Mouse (Mus musculus) stomach, embryonic 14.5 days (tissue): ENCODE results near the gene Nr1i3. TPM values are rescaled to one million over a fixed set of nuclear protein-coding genes. Genes with fewer than 3 reads are reported as not detected.
A peak's percentile ranks its signal among the peaks of the same experiment; 100 is the strongest.

ENCODE experiments used
- ATAC-seq: fragments of 200-750 bp; cut with Nextera tagmentation; 2 replicates; pipeline ENCODE4 v1.8.0; 2017; ENCODE audit warnings: low read depth, moderate TSS enrichment; ENCODE audit not compliant: insufficient number of reproducible peaks, insufficient read depth, low FRiP score
- H3K27ac ChIP-seq: fragments of 300-500 bp; sonication (generic); 2 replicates; pipeline ENCODE4 v1.5.1; 2014; ENCODE audit warnings: mild to moderate bottlenecking, low read length, moderate library complexity, mixed read lengths
- H3K27me3 ChIP-seq: fragments of 300-500 bp; sonication (generic); 2 replicates; pipeline ENCODE4 v1.6.1; 2014; ENCODE audit warnings: low read length, control low read depth, mixed read lengths; ENCODE audit not compliant: control insufficient read depth, insufficient read depth
- H3K36me3 ChIP-seq: fragments of 300-500 bp; sonication (generic); 2 replicates; pipeline ENCODE4 v1.6.1; 2014; ENCODE audit warnings: mild to moderate bottlenecking, control low read depth, low read length, moderate library complexity, mixed read lengths; ENCODE audit not compliant: control insufficient read depth, insufficient read depth
- H3K4me1 ChIP-seq: fragments of 300-500 bp; sonication (generic); 2 replicates; pipeline ENCODE4 v1.6.1; 2014; ENCODE audit warnings: low read length, control low read depth, mixed read lengths; ENCODE audit not compliant: control insufficient read depth, insufficient read depth
- H3K4me2 ChIP-seq: fragments of 300-500 bp; sonication (generic); replicated peaks from 2 replicates; pipeline ENCODE4 v1.6.1; 2014; ENCODE audit warnings: low read depth, low read length, control low read depth
- H3K4me3 ChIP-seq: fragments of 300-500 bp; sonication (generic); 2 replicates; pipeline ENCODE4 v1.5.1; 2014; ENCODE audit warnings: low read depth, low read length, control low read depth
- H3K9ac ChIP-seq: fragments of 300-500 bp; sonication (generic); replicated peaks from 2 replicates; pipeline ENCODE4 v1.6.1; 2014; ENCODE audit warnings: low read depth, mild to moderate bottlenecking, control low read depth, low read length, moderate library complexity, mixed read lengths
- H3K9me3 ChIP-seq: fragments of 300-500 bp; sonication (generic); 2 replicates; pipeline ENCODE4 v1.6.1; 2016; ENCODE audit warnings: low read depth, low read length, control low read depth; ENCODE audit not compliant: control insufficient read depth
- whole genome bisulfite sequencing: fragments of 180-500 bp; shearing (Covaris S2); extraction: QIAGEN DNeasy Blood & Tissue Kit; methylation state at CpG from one replicate; pipeline ENCODE4 v1.1.7; 2014; 5-methylcytosine and 5-hydroxymethylcytosine counted together
- polyA plus RNA-seq: library from polyadenylated mRNA; unstranded; fragments of >200 nt; fragmentation: Nextera tagmentation; extraction: Ambion mirVana; gene quantifications from 2 replicates; pipeline ENCODE4 v1.2.1, GENCODE M21; 2014

Gene Nr1i3
- polyA plus RNA-seq, 1 experiment from 2014 or later: 0.30 TPM

DNA sequence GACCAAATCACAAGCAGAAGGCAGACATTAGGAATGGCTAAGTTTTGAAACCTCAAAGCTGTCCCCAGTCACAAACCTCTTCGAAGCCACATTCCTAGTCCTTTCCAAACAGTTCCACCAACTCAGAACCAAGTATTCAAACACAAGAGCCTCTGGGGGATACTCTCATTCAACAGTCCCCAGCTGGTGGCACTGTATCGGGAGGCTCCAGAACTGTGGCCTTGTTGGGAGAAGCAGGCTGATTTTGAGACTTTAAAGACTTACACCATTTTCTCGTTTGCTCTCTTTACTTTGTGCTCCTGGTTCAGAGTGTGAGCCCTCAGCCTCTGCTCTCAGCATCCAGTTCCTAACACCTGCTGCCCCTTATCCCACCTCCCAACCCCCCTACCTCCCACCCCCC lies 30.7 kb upstream of the Nr1i3 start:
- no peaks in the 10 kb centered on the region for H3K27me3 ChIP-seq
- H3K4me2 ChIP-seq: no peak overlapping the region
- H3K27ac ChIP-seq: no peak overlapping the region
- no peaks in the 10 kb centered on the region for H3K9me3 ChIP-seq
- 79% methylated on average over 3 of the region's 3 CpGs for WGBS
- no peak overlapping the region for H3K4me3 ChIP-seq
- H3K4me1 ChIP-seq: no peaks in the 10 kb centered on the region
- no peak overlapping the region for H3K9ac ChIP-seq
- H3K36me3 ChIP-seq: no peaks in the 10 kb centered on the region
- ATAC-seq: no peak

GRCm38 (mm10) chr1:171183620-171184019 lies 30.1 kb upstream of the Nr1i3 start:
- H3K36me3 ChIP-seq: no peaks in the 10 kb centered on the region
- H3K9ac ChIP-seq: no peak overlapping the region
- 66% methylated on average over 3 of the region's 3 CpGs for WGBS
- no peak overlapping the region for H3K4me3 ChIP-seq
- H3K4me2 ChIP-seq: no peak overlapping the region
- no peaks in the 10 kb centered on the region for H3K27me3 ChIP-seq
- H3K9me3 ChIP-seq: no peaks in the 10 kb centered on the region
- H3K27ac ChIP-seq: no peak overlapping the region
- peaks cover under 1% of the 10 kb centered on the region; the same call in 1 of the 2 replicates for H3K4me1 ChIP-seq
- ATAC-seq: no peak

GRCm38 (mm10) chr1:171184314-171184713 lies 29.5 kb upstream of the Nr1i3 start:
- Histone ChIP-seq H3K9me3 (no peaks in the 10 kb centered on the region), H3K36me3 (no peaks in the 10 kb centered on the region), H3K27me3 (no peaks in the 10 kb centered on the region), H3K4me2 (no peak overlapping the region), H3K27ac (no peak overlapping the region), H3K9ac (no peak overlapping the region), H3K4me1 (peaks cover 7% of the 10 kb centered on the region), H3K4me3 (no peak overlapping the region)
- ATAC-seq: no peak
- 75% methylated on average over 7 of the region's 7 CpGs for WGBS

- Histone ChIP-seq H3K9me3 (no peaks in the 10 kb centered on the region), H3K9ac (no peak overlapping the region), H3K4me1 (peaks cover 13% of the 10 kb centered on the region), H3K27ac (no peak overlapping the region), H3K4me3 (no peak overlapping the region), H3K4me2 (no peak overlapping the region), H3K27me3 (no peaks in the 10 kb centered on the region), H3K36me3 (no peaks in the 10 kb centered on the region)
- WGBS: 61% methylated on average over 8 of the region's 8 CpGs
- no peak for ATAC-seq
Observed at GRCm38 (mm10) chr1:171185655-171186054, 28.1 kb upstream of the Nr1i3 start.

DNA sequence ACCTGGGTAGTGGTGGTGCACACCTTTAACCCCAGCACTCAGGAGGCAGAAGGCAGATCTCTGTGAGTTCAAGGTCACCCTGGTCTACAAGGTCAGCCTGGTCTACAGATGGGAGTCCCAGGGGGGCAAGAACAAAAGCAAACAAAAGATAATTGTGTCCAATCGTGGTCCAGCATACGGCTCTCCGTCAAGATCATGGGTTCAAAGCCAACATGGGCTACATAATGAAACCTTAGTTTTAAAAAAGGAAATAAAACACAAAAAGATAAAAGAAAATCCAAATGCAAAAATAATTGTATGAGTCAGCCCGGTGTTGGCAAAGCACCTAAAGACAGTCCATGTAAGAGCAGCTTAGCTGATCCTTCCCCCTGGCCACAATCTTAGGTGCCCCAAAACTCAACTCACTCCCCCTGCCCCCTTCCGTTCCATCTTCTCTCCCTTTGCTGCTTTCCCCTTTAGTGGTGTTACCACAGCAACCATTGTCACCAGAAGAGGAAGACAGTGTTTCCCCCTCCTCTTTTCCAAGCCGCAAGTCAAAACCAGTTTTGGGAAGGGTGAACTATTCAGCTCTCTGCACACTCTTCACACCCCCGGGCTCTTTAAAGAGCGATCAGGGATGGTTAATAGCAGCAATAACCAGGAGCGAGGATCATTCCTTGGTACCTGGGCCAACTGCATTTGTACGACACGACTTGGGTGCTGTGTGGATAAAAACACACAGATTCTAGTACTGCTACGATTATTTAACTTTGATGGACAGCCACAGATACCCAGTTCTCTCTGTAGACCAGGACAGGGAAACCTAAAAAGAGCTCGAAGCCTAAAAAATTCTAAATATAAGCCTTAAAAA lies 25.7 kb upstream of the Nr1i3 start:
- H3K27ac ChIP-seq: no peak overlapping the region
- H3K4me1 ChIP-seq: peaks cover 18% of the 10 kb centered on the region
- H3K4me3 ChIP-seq: no peak overlapping the region
- H3K36me3 ChIP-seq: no peaks in the 10 kb centered on the region
- H3K27me3 ChIP-seq: no peaks in the 10 kb centered on the region
- WGBS: 75% methylated on average over 13 of the region's 13 CpGs
- H3K9ac ChIP-seq: no peak overlapping the region
- no peak for ATAC-seq
- H3K4me2 ChIP-seq: no peak overlapping the region
- no peaks in the 10 kb centered on the region for H3K9me3 ChIP-seq

DNA sequence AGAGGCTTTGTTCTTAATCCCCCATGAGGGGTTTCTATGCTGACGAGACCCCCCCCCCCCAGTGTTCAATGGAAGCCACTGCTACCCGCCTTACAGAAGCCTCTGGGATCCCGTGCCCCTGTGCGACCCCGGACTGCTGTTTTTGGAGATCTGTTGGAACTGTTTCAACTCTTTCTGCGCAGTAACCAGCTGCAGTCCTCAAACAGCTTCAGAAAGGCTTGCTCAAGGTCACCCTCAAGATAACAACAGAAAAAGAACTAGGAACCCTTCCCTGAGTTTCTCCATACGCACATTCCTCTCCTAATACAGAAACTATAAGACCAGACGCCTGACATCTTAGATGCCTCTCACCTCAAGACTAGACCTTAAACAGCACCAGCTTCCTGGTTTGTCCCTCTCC lies 24.7 kb upstream of the Nr1i3 start:
- Histone ChIP-seq H3K4me3 (no peak overlapping the region), H3K4me1 (peaks cover 24% of the 10 kb centered on the region), H3K27me3 (peaks cover 4% of the 10 kb centered on the region; the same call in 1 of the 2 replicates), H3K27ac (peak overlapping the region; percentile 69), H3K9ac (no peak overlapping the region), H3K4me2 (peak overlapping the region; percentile 26; the same call in 1 of the 2 replicates), H3K9me3 (no peaks in the 10 kb centered on the region), H3K36me3 (no peaks in the 10 kb centered on the region)
- 0 out of 2 replicates have a peak, but pooled peaks have one; percentile 20 for ATAC-seq
- 10% methylated on average over 8 of the region's 8 CpGs for WGBS

- Histone ChIP-seq H3K9ac (no peak overlapping the region), H3K4me2 (peak overlapping the region; percentile 26; the same call in 1 of the 2 replicates)
- 0 out of 2 replicates have a peak, but pooled peaks have one; percentile 47 for ATAC-seq
Observed at GRCm38 (mm10) chr1:171189476-171190114, 24.2 kb upstream of the Nr1i3 start.

GRCm38 (mm10) chr1:171190832-171191231 lies 22.9 kb upstream of the Nr1i3 start:
- H3K4me2 ChIP-seq: no peak overlapping the region
- no peak overlapping the region for H3K27ac ChIP-seq
- H3K9me3 ChIP-seq: no peaks in the 10 kb centered on the region
- H3K9ac ChIP-seq: no peak overlapping the region
- H3K4me1 ChIP-seq: peaks cover 32% of the 10 kb centered on the region
- ATAC-seq: no peak
- H3K4me3 ChIP-seq: no peak overlapping the region
- no peaks in the 10 kb centered on the region for H3K36me3 ChIP-seq
- H3K27me3 ChIP-seq: peaks cover 13% of the 10 kb centered on the region
- WGBS: 94% methylated on average over 9 of the region's 9 CpGs

More at GRCm38 (mm10) chr1:171189476-171190114, 24.2 kb upstream of the Nr1i3 start:
- WGBS: 36% methylated on average over 14 of the region's 14 CpGs
- peaks cover 6% of the 10 kb centered on the region; the same call in 1 of the 2 replicates for H3K27me3 ChIP-seq
- H3K27ac ChIP-seq: peak overlapping the region; percentile 69
- H3K36me3 ChIP-seq: no peaks in the 10 kb centered on the region
- no peak overlapping the region for H3K4me3 ChIP-seq
- no peaks in the 10 kb centered on the region for H3K9me3 ChIP-seq
- peaks cover 29% of the 10 kb centered on the region for H3K4me1 ChIP-seq
